Mouse (Mus musculus): ENCODE data around the gene Myocos. TPM values are rescaled to one million over a fixed set of nuclear protein-coding genes. Genes with fewer than 3 reads are reported as not detected.

The Myocos gene
- not detected for total RNA-seq (2023)

GRCm38 (mm10) chr1:162658119-162658518 is at the start of gene Myocos:
TSS of gene Myocos (minus strand) at chr1:162658219.

GRCm38 (mm10) chr1:162639051-162639750 is 18.8 kb downstream of the Myocos start, which contains the start of gene Myoc:
TSS of gene Myoc (plus strand) at chr1:162639155.

Other genes with a start within 250 kb of the Myocos start
- not detected for gene Dnm3, start 180.2 kb downstream of the Myocos start, total RNA-seq (2023)
- gene Mettl13, start 109.7 kb downstream of the Myocos start, total RNA-seq (2023), result 1 to 10 TPM; 4.9 to 6.1 TPM
- 10 to 100 TPM; 72.2 to 77.8 TPM for gene Vamp4, start 87.7 kb downstream of the Myocos start, total RNA-seq (2023)
- gene Myoc, start 19.1 kb downstream of the Myocos start, total RNA-seq (2023), result not detected
- gene Prrc2c, start 82.3 kb upstream of the Myocos start, total RNA-seq (2023), result 100 to 1,000 TPM; 155 to 173 TPM
- gene Fmo4, start 155.8 kb upstream of the Myocos start, total RNA-seq (2023), result not detected
- under 1 TPM in 1 of 2 experiments, not detected in 1; 0.53 TPM for gene Fmo1, start 208.4 kb upstream of the Myocos start, total RNA-seq (2023)
- 1 to 10 TPM in 1 of 2 experiments, not detected in 1; 1.4 TPM for gene Fmo2, start 240.5 kb upstream of the Myocos start, total RNA-seq (2023)